Mouse (Mus musculus) A20 (cell line): ENCODE data around the gene Gm21852.
"Not testable (repeated sequence)": the region's sequence is repeated elsewhere in the genome, so short reads cannot be mapped to it uniquely, and the experiment has no call there.

ENCODE experiments used
- DNase-seq: peaks from one replicate; pipeline ENCODE4 v3.0.0-alpha.2; 2011; ENCODE audit warnings: low read depth, low spot score

The Gm21852 gene

GRCm38 (mm10) chrY:40651896-40652295, at the start of gene Gm21852:
Gene Gm21852 (minus strand): TSS chrY:40651996.
- DNase-seq, result not testable (repeated sequence)
